Mouse (Mus musculus): ENCODE results near the gene Tmem131. TPM values are rescaled to one million over a fixed set of nuclear protein-coding genes. Genes with fewer than 3 reads are reported as not detected.
"Not testable (repeated sequence)": the region's sequence is repeated elsewhere in the genome, so short reads cannot be mapped to it uniquely, and the experiment has no call there.

Gene Tmem131
- polyA plus RNA-seq, 1 experiment: 12.2 TPM

- TF ChIP-seq MYOG (IDR thresholded peaks at IDR 0.05; ENCODE audit: control insufficient read depth in 1 of 3, insufficient read depth in 1 of 3, insufficient read length in 2 of 3, low read depth in 2 of 3): no peak
- no peak for TF ChIP-seq SRF (IDR thresholded peaks at IDR 0.05; ENCODE audit: control insufficient read depth, insufficient read length, low read depth)
- TF ChIP-seq MAX (IDR thresholded peaks at IDR 0.05; ENCODE audit: low read depth): no peak
- TF ChIP-seq POLR2A (IDR thresholded peaks at IDR 0.05; ENCODE audit: insufficient read length, low read depth): no peak
- H3K79me2 ChIP-seq (ENCODE audit: control insufficient read depth, insufficient read depth): peaks cover 76% of the 10 kb centered on the region
- H3K36me3 ChIP-seq (ENCODE audit: control insufficient read depth, insufficient read depth): no peaks in the 10 kb centered on the region
- H3ac ChIP-seq (ENCODE audit: control insufficient read depth, insufficient read length): no peak overlapping the region
- no peak overlapping the region for H3K4me3 ChIP-seq
- H3K27me3 ChIP-seq (ENCODE audit: control insufficient read depth, insufficient read depth, insufficient read length): no peaks in the 10 kb centered on the region
- H3K4me2 ChIP-seq (ENCODE audit: low read depth): no peak overlapping the region
These were observed 31.9 kb downstream of the Tmem131 start for GRCm38 (mm10) chr1:36911603-36912002.

GRCm38 (mm10) chr1:36910397-36910796, 33.1 kb downstream of the Tmem131 start:
- Histone ChIP-seq H3K4me2 (ENCODE audit: low read depth) (no peak overlapping the region), H3ac (ENCODE audit: control insufficient read depth, insufficient read length) (no peak overlapping the region)
- TF ChIP-seq E2F4 (IDR thresholded peaks at IDR 0.05; ENCODE audit: insufficient read depth) (no peak), MYOG (IDR thresholded peaks at IDR 0.05; ENCODE audit: control insufficient read depth in 1 of 3, insufficient read depth in 1 of 3, insufficient read length in 2 of 3, low read depth in 2 of 3) (no peak), REST (IDR thresholded peaks at IDR 0.05; ENCODE audit: insufficient read depth, insufficient read length) (no peak), MYOD1 (IDR thresholded peaks at IDR 0.05; ENCODE audit: control insufficient read depth in 1 of 3, insufficient read length in 2 of 3, low read depth in 2 of 3) (no peak)

GRCm38 (mm10) chr1:36909965-36910364, 33.5 kb downstream of the Tmem131 start:
- not testable (repeated sequence) for H3K36me3 ChIP-seq (ENCODE audit: control insufficient read depth, insufficient read depth); H3K4me2 ChIP-seq (ENCODE audit: low read depth); H3K27me3 ChIP-seq (ENCODE audit: control insufficient read depth, insufficient read depth, insufficient read length); H3ac ChIP-seq (ENCODE audit: control insufficient read depth, insufficient read length); H3K4me3 ChIP-seq
- H3K79me2 ChIP-seq (ENCODE audit: control insufficient read depth, insufficient read depth): peaks cover 64% of the 10 kb centered on the region

More at GRCm38 (mm10) chr1:36910397-36910796, 33.1 kb downstream of the Tmem131 start:
- Histone ChIP-seq H3K79me2 (ENCODE audit: control insufficient read depth, insufficient read depth) (peaks cover 68% of the 10 kb centered on the region), H3K27me3 (ENCODE audit: control insufficient read depth, insufficient read depth, insufficient read length) (no peaks in the 10 kb centered on the region), H3K36me3 (ENCODE audit: control insufficient read depth, insufficient read depth) (no peaks in the 10 kb centered on the region), H3K4me3 (no peak overlapping the region)

GRCm38 (mm10) chr1:36905216-36905615, 38.2 kb downstream of the Tmem131 start:
- no peaks in the 10 kb centered on the region for H3K36me3 ChIP-seq (ENCODE audit: control insufficient read depth, insufficient read depth)
- H3K27me3 ChIP-seq (ENCODE audit: control insufficient read depth, insufficient read depth, insufficient read length): no peaks in the 10 kb centered on the region
- H3ac ChIP-seq (ENCODE audit: control insufficient read depth, insufficient read length): no peak overlapping the region
- TF ChIP-seq TCF12 (IDR thresholded peaks at IDR 0.05; ENCODE audit: insufficient read depth, poor library complexity, severe bottlenecking): no peak
- no peak for TF ChIP-seq TCF3 (IDR thresholded peaks at IDR 0.05; ENCODE audit: insufficient read length, low read depth)
- TF ChIP-seq MYOG (IDR thresholded peaks at IDR 0.05; ENCODE audit: control insufficient read depth in 1 of 3, insufficient read depth in 1 of 3, insufficient read length in 2 of 3, low read depth in 2 of 3): no peak
- TF ChIP-seq POLR2A (IDR thresholded peaks at IDR 0.05; ENCODE audit: insufficient read length, low read depth): no peak
- no peak for TF ChIP-seq SRF (IDR thresholded peaks at IDR 0.05; ENCODE audit: control insufficient read depth, insufficient read length, low read depth)
- TF ChIP-seq POLR2AphosphoS2 (IDR thresholded peaks at IDR 0.05; ENCODE audit: insufficient read length, low read depth): no peak
- TF ChIP-seq MAX (IDR thresholded peaks at IDR 0.05; ENCODE audit: low read depth): no peak
- no peak for TF ChIP-seq REST (IDR thresholded peaks at IDR 0.05; ENCODE audit: insufficient read depth, insufficient read length)
- no peak for TF ChIP-seq CEBPB (IDR thresholded peaks at IDR 0.05; ENCODE audit: insufficient read depth, poor library complexity, severe bottlenecking)
- no peak for TF ChIP-seq E2F4 (IDR thresholded peaks at IDR 0.05; ENCODE audit: insufficient read depth)
- TF ChIP-seq MYOD1 (IDR thresholded peaks at IDR 0.05; ENCODE audit: control insufficient read depth in 1 of 3, insufficient read length in 2 of 3, low read depth in 2 of 3): no peak
- TF ChIP-seq USF1 (IDR thresholded peaks at IDR 0.05; ENCODE audit: low read depth): no peak
- no peak overlapping the region for H3K4me2 ChIP-seq (ENCODE audit: low read depth)
- H3K79me2 ChIP-seq (ENCODE audit: control insufficient read depth, insufficient read depth): peaks cover 39% of the 10 kb centered on the region
- no peak overlapping the region for H3K4me3 ChIP-seq

GRCm38 (mm10) chr1:36904489-36904888, 39.0 kb downstream of the Tmem131 start:
- H3K4me3 ChIP-seq: no peak overlapping the region
- no peak overlapping the region for H3ac ChIP-seq (ENCODE audit: control insufficient read depth, insufficient read length)
- peaks cover 46% of the 10 kb centered on the region for H3K79me2 ChIP-seq (ENCODE audit: control insufficient read depth, insufficient read depth)
- H3K27me3 ChIP-seq (ENCODE audit: control insufficient read depth, insufficient read depth, insufficient read length): no peaks in the 10 kb centered on the region
- TF ChIP-seq USF1 (IDR thresholded peaks at IDR 0.05; ENCODE audit: low read depth): no peak
- TF ChIP-seq POLR2A (IDR thresholded peaks at IDR 0.05; ENCODE audit: insufficient read length, low read depth): no peak
- TF ChIP-seq TCF3 (IDR thresholded peaks at IDR 0.05; ENCODE audit: insufficient read length, low read depth): no peak
- no peak for TF ChIP-seq MYOD1 (IDR thresholded peaks at IDR 0.05; ENCODE audit: control insufficient read depth in 1 of 3, insufficient read length in 2 of 3, low read depth in 2 of 3)
- TF ChIP-seq SRF (IDR thresholded peaks at IDR 0.05; ENCODE audit: control insufficient read depth, insufficient read length, low read depth): no peak
- TF ChIP-seq MYOG (IDR thresholded peaks at IDR 0.05; ENCODE audit: control insufficient read depth in 1 of 3, insufficient read depth in 1 of 3, insufficient read length in 2 of 3, low read depth in 2 of 3): no peak
- no peak for TF ChIP-seq MAX (IDR thresholded peaks at IDR 0.05; ENCODE audit: low read depth)
- no peak for TF ChIP-seq POLR2AphosphoS2 (IDR thresholded peaks at IDR 0.05; ENCODE audit: insufficient read length, low read depth)
- TF ChIP-seq TCF12 (IDR thresholded peaks at IDR 0.05; ENCODE audit: insufficient read depth, poor library complexity, severe bottlenecking): no peak
- no peak for TF ChIP-seq E2F4 (IDR thresholded peaks at IDR 0.05; ENCODE audit: insufficient read depth)
- no peak for TF ChIP-seq REST (IDR thresholded peaks at IDR 0.05; ENCODE audit: insufficient read depth, insufficient read length)
- no peak overlapping the region for H3K4me2 ChIP-seq (ENCODE audit: low read depth)
- H3K36me3 ChIP-seq (ENCODE audit: control insufficient read depth, insufficient read depth): no peaks in the 10 kb centered on the region

All from myocyte (in vitro differentiated cells).